9 mouse cellular contexts compared by ENCODE assay signal in the genomic region with DNA sequence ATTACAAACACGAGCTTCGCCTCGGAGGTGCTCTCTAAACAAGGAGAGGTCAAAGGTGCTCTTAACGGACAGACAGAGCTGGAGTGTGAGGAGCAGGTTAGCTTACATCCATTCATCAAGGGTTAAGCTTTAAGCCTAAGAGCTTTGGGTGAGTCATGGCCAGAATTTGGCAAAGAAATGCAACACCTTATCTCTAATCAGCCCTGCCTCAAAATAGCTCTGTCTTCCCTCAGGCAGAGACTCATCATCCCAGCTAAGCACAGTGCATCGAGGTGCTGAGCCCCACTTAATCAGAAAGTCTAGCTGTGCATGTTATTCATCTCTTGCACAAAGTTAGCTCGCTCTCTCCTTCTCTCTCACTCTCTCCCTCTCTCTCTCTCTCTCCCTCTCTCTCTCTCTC. TPM values are rescaled to one million over a fixed set of nuclear protein-coding genes. Genes with fewer than 3 reads are reported as not detected.
DNase-seq lines count a peak whose midpoint lies in the region; ATAC-seq and TF ChIP-seq lines count a peak whose summit lies in the region.
"Had no signal": no experiment of that assay in that cellular context is flagged by ENCODE, and none has a peak within 500 bp of the region (broad histone marks: within the 10 kb centered on the region; RNA-seq: fewer than 3 reads in every experiment).

No protein-coding gene starts in this region.

- H3K9me3 ChIP-seq in heart, embryonic 12.5 days (replicated peaks) = no peaks in the 10 kb centered on the region
- H3K9me3 ChIP-seq in stomach, postnatal 0 days (ENCODE audit: control insufficient read depth, low read length) = no peaks in the 10 kb centered on the region
- no peaks in the 10 kb centered on the region for H3K9me3 ChIP-seq in forebrain, postnatal 0 days (ENCODE audit: low read length)
- H3K9me3 ChIP-seq: hindbrain, embryonic 10.5 days had no signal

- peak overlapping the region; percentile 36 for H3K4me2 ChIP-seq in heart, embryonic 12.5 days
- H3K4me2 ChIP-seq in stomach, postnatal 0 days (replicated peaks; ENCODE audit: low read depth) = no peak overlapping the region
- H3K4me2 ChIP-seq in forebrain, postnatal 0 days (ENCODE audit: low read depth) = no peak overlapping the region

- TF ChIP-seq EP300 in stomach, postnatal 0 days (optimal IDR thresholded peaks at IDR 0.05) = no peak

- WGBS in heart, embryonic 12.5 days = 5% methylated on average over 6 of the region's 6 CpGs
- 16% methylated on average over 6 of the region's 6 CpGs for WGBS in stomach, postnatal 0 days
- WGBS in forebrain, postnatal 0 days = 30% methylated on average over 6 of the region's 6 CpGs

- no peak overlapping the region for H3K4me3 ChIP-seq in gastrocnemius, adult 2 months
- H3K4me3 ChIP-seq in heart, embryonic 12.5 days = no peak overlapping the region
- no peak overlapping the region for H3K4me3 ChIP-seq in stomach, postnatal 0 days (ENCODE audit: low read depth, low read length)
- H3K4me3 ChIP-seq in forebrain, postnatal 0 days (ENCODE audit: low read depth, low read length) = no peak overlapping the region
- H3K4me3 ChIP-seq: hindbrain, embryonic 10.5 days had no signal

- no peak for TF ChIP-seq CTCF in gastrocnemius, adult 2 months (IDR thresholded peaks at IDR 0.05)
- TF ChIP-seq CTCF in stomach, postnatal 0 days (IDR thresholded peaks at IDR 0.05; ENCODE audit: low read depth) = no peak
- no peak for TF ChIP-seq CTCF in forebrain, postnatal 0 days (IDR thresholded peaks at IDR 0.05; ENCODE audit: low read depth)

- ATAC-seq in heart, embryonic 12.5 days (ENCODE audit: insufficient number of reproducible peaks, low FRiP score) = peak; percentile 73
- ATAC-seq in stomach, postnatal 0 days (ENCODE audit: low FRiP score, low TSS enrichment) = peak; percentile 51; the same call in 1 of the 2 replicates
- no peak for ATAC-seq in forebrain, postnatal 0 days

- H3K36me3 ChIP-seq in heart, embryonic 12.5 days = no peaks in the 10 kb centered on the region
- H3K36me3 ChIP-seq in stomach, postnatal 0 days (ENCODE audit: control insufficient read depth, insufficient read depth, low read length) = no peaks in the 10 kb centered on the region
- no peaks in the 10 kb centered on the region for H3K36me3 ChIP-seq in forebrain, postnatal 0 days (ENCODE audit: insufficient read depth)
- H3K36me3 ChIP-seq: hindbrain, embryonic 10.5 days had no signal

- intact Hi-C loops in gastrocnemius, adult 2 months (cut with DNase I) = no loop called here
- intact Hi-C loops in gastrocnemius, postnatal 14 days (cut with DNase I; ENCODE audit: low total_unique reads) = no loop called here

- H3K4me1 ChIP-seq in heart, embryonic 12.5 days (replicated peaks) = peaks cover 28% of the 10 kb centered on the region
- no peaks in the 10 kb centered on the region for H3K4me1 ChIP-seq in stomach, postnatal 0 days (replicated peaks; ENCODE audit: control insufficient read depth, insufficient read depth)
- H3K4me1 ChIP-seq in forebrain, postnatal 0 days (ENCODE audit: insufficient read depth) = no peaks in the 10 kb centered on the region

- H3K27me3 ChIP-seq in heart, embryonic 12.5 days (replicated peaks) = no peaks in the 10 kb centered on the region
- no peaks in the 10 kb centered on the region for H3K27me3 ChIP-seq in stomach, postnatal 0 days (ENCODE audit: control insufficient read depth, insufficient read depth, low read length)
- no peaks in the 10 kb centered on the region for H3K27me3 ChIP-seq in forebrain, postnatal 0 days (ENCODE audit: insufficient read depth, low read length)

- H3K9ac ChIP-seq in heart, embryonic 12.5 days = no peak overlapping the region
- H3K9ac ChIP-seq in stomach, postnatal 0 days (ENCODE audit: low read length) = no peak overlapping the region
- no peak overlapping the region for H3K9ac ChIP-seq in forebrain, postnatal 0 days

- DNase-seq in gastrocnemius, adult 2 months = no peak
- DNase-seq in gastrocnemius, postnatal 14 days = no peak
- DNase-seq in urinary bladder, postnatal 14 days (ENCODE audit: low spot score) = peak; percentile 42
- no peak for DNase-seq in urinary bladder, postnatal 10 days (ENCODE audit: low spot score)
- no peak for DNase-seq in stomach, postnatal 0 days (ENCODE audit: low spot score)
- no peak for DNase-seq in forebrain, postnatal 0 days
- no peak for DNase-seq in thymus, adult 18-20 months

- peak overlapping the region; percentile 60 for H3K27ac ChIP-seq in gastrocnemius, adult 2 months
- H3K27ac ChIP-seq in heart, embryonic 12.5 days (ENCODE audit: poor library complexity, severe bottlenecking) = peak overlapping the region; percentile 71
- H3K27ac ChIP-seq in stomach, postnatal 0 days (replicated peaks) = no peak overlapping the region
- no peak overlapping the region for H3K27ac ChIP-seq in forebrain, postnatal 0 days (ENCODE audit: low read depth, low read length)

RNA-seq across cellular contexts. Expression of gene Ccnl1, which starts 53.3 kb away (rescaled TPM):
- 10 to 100 TPM; 15.5 to 19.0 TPM for total RNA-seq in gastrocnemius, adult 2 months (2021)
- total RNA-seq in gastrocnemius, postnatal 14 days (2021) = 10 to 100 TPM; 16.1 to 18.8 TPM
- 89.8 and 102 TPM in 2 replicates for polyA plus RNA-seq in heart, embryonic 12.5 days (2016; fragmentation: Nextera tagmentation; extraction: Ambion mirVana)
- polyA plus RNA-seq in stomach, postnatal 0 days (2015; fragmentation: Nextera tagmentation; extraction: Ambion mirVana) = 51.4 and 54.3 TPM in 2 replicates
- total RNA-seq in forebrain, postnatal 0 days (2014; rRNA removed) = 54.1 and 57.0 TPM in 2 replicates
- 51.5 and 53.1 TPM in 2 replicates for polyA plus RNA-seq in forebrain, postnatal 0 days (2015; fragmentation: Nextera tagmentation; extraction: Ambion mirVana)

Comparison
In these comparisons a context has a peak if more than half of its experiments do, and no peak if none do; other contexts are left out.
1. H3K27ac ChIP-seq: peak in gastrocnemius, adult 2 months (single experiment) and heart, embryonic 12.5 days (single experiment); none in stomach, postnatal 0 days (single experiment) and forebrain, postnatal 0 days (single experiment).